Mouse (Mus musculus) megakaryocyte, embryonic 14.5 days (primary cell): ENCODE data around the gene Eml1. TPM values are rescaled to one million over a fixed set of nuclear protein-coding genes. Genes with fewer than 3 reads are reported as not detected.

Experiments used
- H3K27me3 ChIP-seq: replicated peaks from 2 replicates; pipeline ENCODE3; 2012; ENCODE audit warnings: inconsistent platforms
- H3K36me3 ChIP-seq: replicated peaks from 2 replicates; pipeline ENCODE3; 2012; ENCODE audit warnings: low read length, inconsistent platforms, mixed read lengths
- H3K4me1 ChIP-seq: 2 replicates; pipeline ENCODE4 v1.6.1; 2012; ENCODE audit warnings: inconsistent platforms
- H3K4me3 ChIP-seq: replicated peaks from 2 replicates; pipeline ENCODE3; 2012; ENCODE audit warnings: moderate library complexity, mild to moderate bottlenecking, inconsistent platforms
- H3K9me3 ChIP-seq: 2 replicates; pipeline ENCODE4 v1.6.1; 2012; ENCODE audit warnings: inconsistent platforms
- FLI1 ChIP-seq: IDR thresholded peaks from 2 replicates; pipeline ENCODE4 v1.6.1; 2012; ENCODE audit warnings: low read length, inconsistent platforms, mixed read lengths
- GATA1 ChIP-seq: IDR thresholded peaks from 3 replicates; pipeline ENCODE4 v1.6.1; 2012; ENCODE audit warnings: mixed read lengths, low read length, inconsistent platforms, borderline replicate concordance
- polyA plus RNA-seq: library from polyadenylated mRNA; stranded (reverse); fragments of >175 nt; gene quantifications from 2 replicates; pipeline ENCODE4 v1.2.3, GENCODE M21; 2012; ENCODE audit warnings: low replicate concordance; ENCODE audit not compliant: insufficient read depth

Eml1 gene
- polyA plus RNA-seq, 1 experiment: not detected

GRCm38 (mm10) chr12:108371429-108371765 is 640 bp downstream of the Eml1 start:
- no peak overlapping the region for H3K4me3 ChIP-seq
- no peaks in the 10 kb centered on the region for H3K9me3 ChIP-seq
- H3K4me1 ChIP-seq: peaks cover 5% of the 10 kb centered on the region; the same call in 1 of the 2 replicates
- no peaks in the 10 kb centered on the region for H3K36me3 ChIP-seq
- TF ChIP-seq FLI1 (no peak), GATA1 (no peak)
- H3K27me3 ChIP-seq: peaks cover 73% of the 10 kb centered on the region

GRCm38 (mm10) chr12:108372241-108372640 is 1.5 kb downstream of the Eml1 start:
- no peaks in the 10 kb centered on the region for H3K9me3 ChIP-seq
- TF ChIP-seq GATA1: no peak
- no peak for TF ChIP-seq FLI1
- peaks cover 76% of the 10 kb centered on the region for H3K27me3 ChIP-seq
- H3K4me3 ChIP-seq: no peak overlapping the region
- no peaks in the 10 kb centered on the region for H3K36me3 ChIP-seq
- peaks cover 5% of the 10 kb centered on the region; the same call in 1 of the 2 replicates for H3K4me1 ChIP-seq

- H3K4me3 ChIP-seq: no peak overlapping the region
- H3K27me3 ChIP-seq: peaks cover 70% of the 10 kb centered on the region
- H3K9me3 ChIP-seq: no peaks in the 10 kb centered on the region
- no peaks in the 10 kb centered on the region for H3K36me3 ChIP-seq
- TF ChIP-seq GATA1 (no peak), FLI1 (no peak)
- peaks cover 5% of the 10 kb centered on the region; the same call in 1 of the 2 replicates for H3K4me1 ChIP-seq
Measured at GRCm38 (mm10) chr12:108373611-108374010, 2.9 kb downstream of the Eml1 start.

- Histone ChIP-seq H3K4me1 (peaks cover 5% of the 10 kb centered on the region; the same call in 1 of the 2 replicates), H3K9me3 (no peaks in the 10 kb centered on the region), H3K27me3 (peaks cover 67% of the 10 kb centered on the region), H3K36me3 (no peaks in the 10 kb centered on the region), H3K4me3 (no peak overlapping the region)
- no peak for TF ChIP-seq GATA1
- no peak for TF ChIP-seq FLI1
Measured at GRCm38 (mm10) chr12:108374689-108375088, 3.9 kb downstream of the Eml1 start.

- no peaks in the 10 kb centered on the region for H3K4me1 ChIP-seq
- H3K27me3 ChIP-seq: peaks cover 46% of the 10 kb centered on the region
- H3K9me3 ChIP-seq: no peaks in the 10 kb centered on the region
- no peaks in the 10 kb centered on the region for H3K36me3 ChIP-seq
- no peak for TF ChIP-seq GATA1
- no peak for TF ChIP-seq FLI1
- no peak overlapping the region for H3K4me3 ChIP-seq
Measured at GRCm38 (mm10) chr12:108378379-108379133, 7.8 kb downstream of the Eml1 start.

GRCm38 (mm10) chr12:108386476-108387232 is 15.9 kb downstream of the Eml1 start:
- TF ChIP-seq GATA1: no peak
- TF ChIP-seq FLI1: no peak
- Histone ChIP-seq H3K9me3 (no peaks in the 10 kb centered on the region), H3K27me3 (peaks cover 66% of the 10 kb centered on the region), H3K4me1 (no peaks in the 10 kb centered on the region), H3K36me3 (no peaks in the 10 kb centered on the region), H3K4me3 (no peak overlapping the region)

- TF ChIP-seq FLI1 (no peak), GATA1 (no peak)
- peaks cover 72% of the 10 kb centered on the region for H3K27me3 ChIP-seq
Measured at GRCm38 (mm10) chr12:108389718-108390117, 19.0 kb downstream of the Eml1 start.

GRCm38 (mm10) chr12:108392254-108393044 is 21.7 kb downstream of the Eml1 start:
- H3K4me3 ChIP-seq: no peak overlapping the region
- TF ChIP-seq FLI1 (no peak), GATA1 (no peak)
- no peaks in the 10 kb centered on the region for H3K4me1 ChIP-seq
- H3K27me3 ChIP-seq: peaks cover 70% of the 10 kb centered on the region
- no peaks in the 10 kb centered on the region for H3K9me3 ChIP-seq
- no peaks in the 10 kb centered on the region for H3K36me3 ChIP-seq

More at GRCm38 (mm10) chr12:108389718-108390117, 19.0 kb downstream of the Eml1 start:
- Histone ChIP-seq H3K36me3 (no peaks in the 10 kb centered on the region), H3K4me1 (no peaks in the 10 kb centered on the region), H3K9me3 (no peaks in the 10 kb centered on the region), H3K4me3 (no peak overlapping the region)

GRCm38 (mm10) chr12:108393082-108393481 is 22.3 kb downstream of the Eml1 start:
- H3K36me3 ChIP-seq: no peaks in the 10 kb centered on the region
- TF ChIP-seq FLI1: no peak
- TF ChIP-seq GATA1: no peak
- H3K27me3 ChIP-seq: peaks cover 72% of the 10 kb centered on the region
- no peaks in the 10 kb centered on the region for H3K4me1 ChIP-seq
- H3K4me3 ChIP-seq: no peak overlapping the region
- H3K9me3 ChIP-seq: no peaks in the 10 kb centered on the region

- H3K36me3 ChIP-seq: no peaks in the 10 kb centered on the region
- peaks cover 72% of the 10 kb centered on the region for H3K27me3 ChIP-seq
- TF ChIP-seq GATA1: no peak
- no peak for TF ChIP-seq FLI1
- H3K9me3 ChIP-seq: no peaks in the 10 kb centered on the region
- no peaks in the 10 kb centered on the region for H3K4me1 ChIP-seq
- H3K4me3 ChIP-seq: no peak overlapping the region
Measured at GRCm38 (mm10) chr12:108393637-108394036, 22.9 kb downstream of the Eml1 start.
